Mouse (Mus musculus) lung, postnatal 4 days (tissue): ENCODE measurements around the gene Mob3a.

Experiments
- DNase-seq, 2 experiments: peaks; one replicate each; pipeline ENCODE4 v3.0.0; 2021

Mob3a gene

GRCm38 (mm10) chr10:80677128-80677875, 24.5 kb downstream of the Mob3a start:
- DNase-seq = no peak

DNA sequence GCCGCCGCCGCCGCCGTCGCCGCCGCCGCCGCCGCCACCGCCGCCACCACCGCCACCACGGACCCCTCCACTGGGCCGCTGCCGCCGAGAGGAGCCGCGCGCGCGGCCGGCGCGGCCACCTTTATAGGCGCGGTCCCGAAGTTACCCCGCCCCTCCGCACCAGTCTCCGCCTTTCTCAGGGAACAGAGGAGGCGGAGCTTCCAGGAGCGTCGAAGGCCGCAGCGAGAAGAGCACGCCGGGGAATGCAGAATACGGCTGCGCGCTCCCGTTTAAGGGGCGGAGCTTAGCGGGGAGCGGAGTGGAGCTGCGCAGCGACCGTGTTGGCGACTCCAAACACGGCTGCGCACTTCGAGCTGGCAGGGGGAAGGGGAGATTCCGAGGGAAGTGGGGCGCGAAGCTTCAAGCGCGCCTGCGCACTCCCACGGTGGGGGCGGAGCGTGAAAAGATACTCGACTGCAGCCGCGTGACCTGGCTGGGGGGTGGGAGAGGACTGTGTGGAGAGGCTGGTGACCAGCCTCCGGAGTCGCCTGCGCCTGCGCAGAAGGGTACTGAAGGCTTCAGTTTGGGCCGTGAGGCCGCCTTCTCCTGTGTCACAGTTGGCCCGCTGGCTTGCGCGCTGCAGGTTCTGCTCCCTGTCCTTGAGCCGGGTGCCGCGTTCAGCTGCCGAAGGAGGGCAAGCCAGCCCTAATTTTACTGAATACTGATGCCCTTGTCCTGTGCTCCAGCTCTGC, 25.4 kb downstream of the Mob3a start:
- DNase-seq = peak; percentile 100

GRCm38 (mm10) chr10:80675405-80676197, 26.2 kb downstream of the Mob3a start:
- no peak for DNase-seq

GRCm38 (mm10) chr10:80674851-80675404, 26.8 kb downstream of the Mob3a start:
- DNase-seq = no peak

DNA sequence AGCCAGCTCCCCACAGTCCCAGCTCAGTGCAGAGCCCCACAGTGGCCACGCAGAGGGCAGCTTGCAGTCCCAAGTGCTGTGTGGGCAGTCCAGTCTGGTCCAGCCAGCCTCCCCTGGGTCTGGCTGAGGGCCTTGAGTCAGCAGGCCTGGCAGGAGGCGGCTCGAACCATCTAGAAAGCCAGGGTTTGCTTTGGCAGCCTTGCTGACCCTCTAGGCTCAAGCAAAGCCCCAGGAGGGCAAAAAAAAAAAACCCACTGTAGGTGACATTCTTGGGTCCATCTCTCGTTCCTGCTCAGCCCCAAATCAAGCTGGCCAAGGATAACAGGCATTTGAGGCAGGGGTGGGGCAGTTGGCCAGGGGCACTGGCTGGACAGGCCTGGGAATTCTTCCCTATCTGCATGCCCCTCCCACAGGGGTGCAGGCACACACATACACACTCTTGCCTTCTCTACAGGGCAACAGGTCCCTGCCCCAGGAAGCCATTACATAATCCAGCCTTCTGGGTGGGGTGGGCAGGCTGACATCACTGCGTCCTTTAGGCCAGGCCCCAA, 27.5 kb downstream of the Mob3a start:
- DNase-seq = peak in 1 of 2 experiments; percentile 70

DNA sequence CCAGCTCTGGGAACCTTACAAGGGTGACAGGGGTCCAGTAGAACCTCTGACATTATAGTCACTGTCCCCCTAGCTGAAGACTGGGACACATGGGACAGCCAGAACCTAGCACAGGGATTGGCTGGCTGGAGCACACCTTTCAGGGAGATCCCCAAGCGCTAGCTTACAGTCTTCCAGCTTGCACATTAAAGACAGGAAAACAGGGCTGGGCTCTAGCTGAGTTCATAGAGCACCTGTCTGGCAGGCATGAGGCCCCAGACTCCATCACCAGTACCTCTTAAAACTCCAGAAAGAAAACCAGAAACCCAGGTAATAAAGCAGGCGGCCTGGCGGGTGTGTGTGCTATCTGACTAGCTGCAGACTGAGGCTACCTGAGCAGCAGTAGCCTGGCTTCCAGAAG, 28.1 kb downstream of the Mob3a start:
- no peak for DNase-seq

DNA sequence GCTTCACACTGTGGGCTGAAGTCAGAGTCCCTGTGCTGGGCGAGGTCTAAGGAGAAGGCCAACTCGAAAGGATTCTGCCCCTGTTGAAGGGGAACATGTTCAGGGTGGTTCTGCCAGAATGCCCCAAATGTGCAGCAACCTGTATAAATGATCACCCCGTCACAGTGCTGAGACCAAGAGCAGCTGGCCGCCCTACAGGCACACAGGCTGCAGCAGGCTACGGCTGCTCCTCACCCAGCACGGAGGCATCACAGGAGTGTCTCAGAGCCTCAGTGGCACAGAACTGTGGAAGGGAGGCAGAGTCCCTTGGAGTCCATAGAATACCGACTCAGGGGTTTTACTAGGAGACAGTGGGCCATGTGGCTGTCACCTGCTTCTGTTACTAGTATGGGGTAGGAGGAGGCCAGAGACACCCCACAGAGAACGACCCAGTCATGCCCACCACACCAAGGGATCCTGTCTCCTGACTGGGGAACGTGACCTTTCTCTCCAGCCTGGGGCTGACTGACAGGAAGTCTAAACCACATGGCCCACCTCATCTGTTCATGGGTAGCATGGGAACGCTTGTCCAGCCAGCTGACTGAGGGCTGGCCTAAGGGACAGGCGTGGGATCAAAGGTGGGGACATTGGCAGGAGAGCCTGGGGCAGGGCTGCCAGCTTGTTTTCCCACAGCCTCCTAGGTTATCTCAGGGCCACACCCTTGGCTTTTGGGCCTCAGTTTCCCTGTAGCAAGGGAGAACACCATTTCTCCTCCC, 29.7 kb downstream of the Mob3a start:
- no peak for DNase-seq

DNA sequence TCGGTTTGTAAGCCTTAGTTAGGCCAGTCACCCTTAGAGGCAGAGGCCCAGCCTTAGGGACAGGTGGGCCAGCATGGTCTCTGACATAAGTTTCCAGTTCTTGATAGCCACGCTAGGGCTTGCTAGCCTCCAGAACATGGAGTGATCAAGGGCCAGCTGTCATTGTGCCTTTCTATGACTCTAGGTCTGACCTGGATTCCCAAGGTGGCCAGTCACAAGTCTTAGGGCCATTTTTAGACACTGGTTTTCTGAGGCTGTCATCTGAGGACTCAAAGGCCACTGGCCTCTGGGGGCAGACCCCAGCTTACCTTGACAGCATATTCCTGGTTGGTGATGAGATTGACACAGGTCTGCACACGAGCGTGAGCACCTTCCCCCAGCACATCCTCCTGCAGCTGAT, 30.5 kb downstream of the Mob3a start:
- no peak for DNase-seq

DNA sequence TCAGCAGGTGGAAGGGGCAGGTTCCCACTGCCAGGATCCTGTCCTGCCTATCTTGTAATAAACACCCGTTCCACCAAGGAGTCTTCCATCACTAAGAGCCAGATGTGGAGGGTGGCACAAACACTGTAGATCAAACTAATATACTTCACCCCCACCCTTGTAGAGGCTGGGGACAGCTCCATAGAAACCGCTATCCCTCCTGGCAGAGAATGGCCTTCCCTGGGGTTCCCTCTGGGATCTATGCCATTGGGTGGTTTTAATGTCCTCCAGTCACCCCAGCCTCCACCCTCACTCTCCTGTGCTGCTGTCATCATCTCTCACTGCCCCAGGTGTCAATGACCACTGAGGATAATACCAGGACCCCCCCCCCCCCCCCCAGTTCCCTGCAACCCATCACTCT, 31.2 kb downstream of the Mob3a start:
- DNase-seq = no peak

DNA sequence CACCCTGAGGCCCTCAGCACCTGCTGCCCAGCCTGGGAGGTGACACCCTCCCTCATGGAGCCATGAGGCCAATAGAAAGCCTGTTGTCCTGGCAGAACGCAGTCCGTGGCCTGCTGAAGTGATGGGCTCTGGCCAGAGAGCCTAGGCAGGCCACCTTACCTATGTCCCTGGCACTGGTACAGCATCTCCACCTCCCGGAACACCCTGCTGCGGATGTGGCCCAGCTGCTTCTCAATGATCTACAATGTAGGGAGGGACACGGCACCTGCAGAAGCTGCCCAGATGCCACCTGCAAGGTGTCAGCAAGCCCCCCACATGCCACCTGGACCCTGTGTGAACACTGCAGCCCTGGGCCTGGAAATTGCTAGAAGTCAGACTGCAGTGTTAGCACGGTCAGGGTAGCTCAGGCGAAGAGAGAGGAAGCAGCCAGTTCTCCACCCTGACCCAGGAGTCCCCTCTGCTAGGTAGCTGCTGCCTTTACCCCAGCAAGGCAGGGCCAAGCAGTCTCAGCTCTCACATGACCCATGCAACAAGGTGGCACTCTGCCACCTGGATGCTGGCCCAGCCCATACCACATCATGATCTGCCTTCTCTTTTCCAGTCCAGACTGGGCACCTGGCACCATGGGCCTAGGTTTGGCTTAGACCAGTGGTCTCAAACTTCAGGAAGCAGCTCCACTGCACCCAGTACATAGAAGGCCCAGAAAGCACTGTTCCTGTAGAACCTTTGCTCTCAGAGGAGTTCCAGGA, 31.9 kb downstream of the Mob3a start:
- peak; percentile 67 to 88 for DNase-seq

GRCm38 (mm10) chr10:80669018-80669417, 32.8 kb downstream of the Mob3a start:
- DNase-seq = no peak

DNA sequence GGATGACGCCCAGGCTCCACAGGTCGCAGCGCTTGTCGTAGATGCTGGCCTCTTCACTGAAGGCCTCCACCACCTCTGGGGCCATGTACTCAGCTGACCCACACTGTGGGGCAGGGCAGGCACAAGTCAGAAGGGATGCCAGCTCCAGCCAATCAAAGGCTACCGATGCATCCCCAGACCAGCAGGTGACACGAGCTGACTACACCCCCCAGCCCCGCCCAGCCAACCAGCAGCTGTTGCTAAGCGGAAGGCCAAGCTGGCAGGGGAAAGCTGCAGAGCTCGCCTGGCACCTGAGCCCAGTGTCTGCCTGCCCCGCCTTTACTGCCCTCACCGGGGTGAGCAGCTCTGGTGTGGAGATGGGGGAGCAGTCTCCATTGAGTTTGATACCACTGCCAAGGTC, 33.2 kb downstream of the Mob3a start:
- peak in 1 of 2 experiments; percentile 65 for DNase-seq

DNA sequence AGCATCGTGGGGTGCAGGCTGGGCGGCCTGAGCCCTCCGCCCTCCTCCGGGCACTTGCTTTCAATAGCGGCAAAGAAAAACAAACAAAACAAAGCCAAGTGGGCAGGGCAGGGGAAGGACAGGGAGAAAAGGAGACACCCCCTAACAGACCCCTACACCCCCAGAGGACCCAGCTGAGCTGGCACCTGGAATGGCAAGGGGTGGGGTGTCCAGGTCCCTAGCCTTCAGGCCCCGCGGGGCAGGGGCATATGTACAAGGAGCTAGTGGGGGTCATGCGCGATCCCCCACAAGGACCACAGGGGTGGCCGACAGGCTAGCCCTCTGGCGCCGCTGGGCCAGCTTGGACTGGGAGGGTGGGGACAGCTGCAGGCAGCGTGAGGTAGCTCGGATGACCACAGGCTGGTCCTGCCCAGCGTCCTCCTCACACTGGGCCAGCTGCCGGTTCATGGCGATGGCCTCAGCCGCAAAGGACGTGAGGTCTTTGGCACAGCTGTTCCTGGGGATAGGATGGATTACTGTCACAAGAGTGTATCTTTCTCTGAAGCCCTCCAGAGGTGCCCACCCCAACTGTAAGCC, 34.9 kb downstream of the Mob3a start:
- no peak for DNase-seq

GRCm38 (mm10) chr10:80665981-80666733, 35.6 kb downstream of the Mob3a start:
- peak in 1 of 2 experiments; percentile 41 for DNase-seq

GRCm38 (mm10) chr10:80665459-80665858, 36.3 kb downstream of the Mob3a start:
- DNase-seq = peak in 1 of 2 experiments; percentile 41

GRCm38 (mm10) chr10:80665016-80665380, 36.8 kb downstream of the Mob3a start:
- DNase-seq = peak; percentile 77 to 85

- DNase-seq = peak; percentile 89 to 96
These were observed 37.4 kb downstream of the Mob3a start for GRCm38 (mm10) chr10:80664197-80665015.

DNA sequence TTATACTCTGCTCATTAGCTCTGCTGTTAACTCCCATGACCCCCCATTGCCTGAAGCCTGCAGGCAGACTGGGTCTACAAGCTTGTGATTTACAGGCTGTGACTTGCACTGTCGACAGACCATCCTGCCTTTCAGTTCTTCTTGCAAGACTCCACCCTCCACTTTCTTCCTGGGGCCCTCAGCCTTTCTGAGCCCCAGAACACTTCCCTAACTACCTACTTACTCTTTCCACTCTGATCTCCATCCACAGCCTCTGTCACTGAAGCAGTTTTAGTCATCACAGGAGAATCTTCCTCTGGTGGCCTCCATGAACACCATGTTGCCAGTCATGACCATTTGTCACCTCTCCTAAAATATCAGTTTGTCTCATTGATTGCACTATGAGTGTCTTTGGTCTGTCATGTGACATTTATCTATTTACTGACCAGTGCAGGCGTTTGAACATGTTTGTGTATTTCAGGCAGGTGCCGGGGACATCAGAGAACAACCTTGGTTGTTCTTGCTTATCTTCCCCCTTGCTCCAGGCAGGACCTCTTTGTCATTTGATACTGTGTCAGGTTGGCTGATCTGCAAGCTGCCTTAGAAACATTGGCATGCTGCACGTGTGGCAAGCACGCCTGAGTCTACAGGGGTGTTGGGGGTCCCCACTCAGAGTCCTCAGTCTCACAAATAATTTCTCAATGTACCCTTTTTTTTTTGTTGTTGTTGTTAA, 38.1 kb downstream of the Mob3a start:
- DNase-seq = no peak

DNA sequence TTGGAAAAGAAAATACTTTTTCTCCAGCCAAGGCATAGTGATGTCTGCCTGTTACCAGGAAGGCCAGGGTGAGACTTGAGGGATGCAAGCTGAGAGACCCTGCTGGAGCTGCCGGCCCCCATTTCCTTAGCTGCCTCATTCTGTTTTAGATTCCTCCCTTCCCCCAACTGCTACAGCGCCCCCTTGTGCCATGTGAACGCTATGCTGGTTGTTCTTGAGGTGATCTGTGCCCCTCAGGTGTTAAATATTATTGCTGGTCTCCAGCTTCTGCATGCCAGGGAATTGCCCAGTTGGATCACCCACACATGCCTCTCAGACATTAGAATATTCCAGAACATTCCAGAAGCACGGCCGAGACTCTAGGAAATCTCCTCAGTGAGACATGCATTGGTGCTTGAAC, 40.6 kb downstream of the Mob3a start:
- DNase-seq = peak in 1 of 2 experiments; percentile 79
